8 mouse cellular contexts compared by ENCODE assay signal in the genomic region with DNA sequence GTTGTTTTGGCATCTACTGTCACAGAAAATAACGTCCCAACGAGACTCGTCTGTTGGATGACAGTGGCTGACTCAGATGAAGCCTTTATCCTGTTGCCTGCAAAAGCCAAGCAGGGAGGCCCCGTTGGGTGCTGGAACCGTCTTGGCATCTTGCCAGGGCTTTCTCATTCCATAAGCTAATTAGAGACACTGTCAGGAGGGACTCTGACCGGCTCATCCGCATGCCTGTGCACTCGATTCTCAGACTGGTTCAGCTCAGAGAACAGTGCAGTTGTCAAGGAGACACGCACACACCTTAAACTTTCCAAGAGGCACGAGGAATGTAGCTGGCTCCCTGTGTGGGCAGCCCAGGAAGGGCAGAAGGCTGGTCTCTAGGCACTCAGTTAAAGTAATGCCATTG.
DNase-seq lines count a peak whose midpoint lies in the region; ATAC-seq and TF ChIP-seq lines count a peak whose summit lies in the region.

No protein-coding gene starts in this region.

- 74% methylated on average over 10 of the region's 10 CpGs for WGBS in embryonic facial prominence, embryonic 10.5 days
- 11% methylated on average over 10 of the region's 10 CpGs for WGBS in intestine, embryonic 15.5 days
- WGBS in limb, embryonic 14.5 days: 41% methylated on average over 10 of the region's 10 CpGs

- peak; percentile 24 to 40 for DNase-seq in left cerebral cortex, adult 18-20 months (ENCODE audit: low spot score in 2 of 2)
- no peak for DNase-seq in left cerebral cortex, adult 11 months (ENCODE audit: low spot score)
- peak; percentile 34 for DNase-seq in embryonic facial prominence, embryonic 10.5 days (ENCODE audit: low spot score)
- DNase-seq in limb, embryonic 14.5 days (ENCODE audit: low spot score): peak; percentile 84
- no peak for DNase-seq in c-Kit-positive CD71-positive TER-119-positive erythroid progenitor cells, embryonic 14.5 days (ENCODE audit: low spot score)
- no peak for DNase-seq in spleen, adult 18-20 months
- DNase-seq in embryo, embryonic 10.5 days (ENCODE audit: low spot score): no peak

- H3K27me3 ChIP-seq in embryonic facial prominence, embryonic 10.5 days (replicated peaks; ENCODE audit: low read depth, poor library complexity, severe bottlenecking): peaks cover 3% of the 10 kb centered on the region
- H3K27me3 ChIP-seq in intestine, embryonic 15.5 days (replicated peaks): no peaks in the 10 kb centered on the region
- H3K27me3 ChIP-seq in limb, embryonic 14.5 days (ENCODE audit: control insufficient read depth, insufficient read depth, low read length): no peaks in the 10 kb centered on the region

- H3K27ac ChIP-seq in embryonic facial prominence, embryonic 10.5 days (replicated peaks): peak overlapping the region; percentile 48
- peak overlapping the region; percentile 54 for H3K27ac ChIP-seq in intestine, embryonic 15.5 days
- 0 out of 2 replicates have a peak overlapping the region, but pooled peaks have one; percentile 54 for H3K27ac ChIP-seq in limb, embryonic 14.5 days (replicated peaks; ENCODE audit: low read depth, low read length)

- no peaks in the 10 kb centered on the region for H3K9me3 ChIP-seq in embryonic facial prominence, embryonic 10.5 days
- no peaks in the 10 kb centered on the region for H3K9me3 ChIP-seq in intestine, embryonic 15.5 days
- no peaks in the 10 kb centered on the region for H3K9me3 ChIP-seq in limb, embryonic 14.5 days (ENCODE audit: control insufficient read depth, low read length)

- H3K36me3 ChIP-seq in embryonic facial prominence, embryonic 10.5 days (replicated peaks): no peaks in the 10 kb centered on the region
- no peaks in the 10 kb centered on the region for H3K36me3 ChIP-seq in intestine, embryonic 15.5 days
- no peaks in the 10 kb centered on the region for H3K36me3 ChIP-seq in limb, embryonic 14.5 days (ENCODE audit: control insufficient read depth, insufficient read depth, low read length)

- H3K4me3 ChIP-seq in embryonic facial prominence, embryonic 10.5 days: no peak overlapping the region
- no peak overlapping the region for H3K4me3 ChIP-seq in intestine, embryonic 15.5 days (replicated peaks)
- H3K4me3 ChIP-seq in limb, embryonic 14.5 days (replicated peaks; ENCODE audit: low read length): no peak overlapping the region

- ATAC-seq in intestine, embryonic 15.5 days: peak; percentile 88
- ATAC-seq in limb, embryonic 14.5 days (ENCODE audit: low FRiP score, low read depth): peak; percentile 48; the same call in 1 of the 2 replicates

- H3K9ac ChIP-seq in intestine, embryonic 15.5 days: no peak overlapping the region
- no peak overlapping the region for H3K9ac ChIP-seq in limb, embryonic 14.5 days (ENCODE audit: low read depth, low read length, severe bottlenecking)

- H3K4me2 ChIP-seq in intestine, embryonic 15.5 days (replicated peaks): no peak overlapping the region
- no peak overlapping the region for H3K4me2 ChIP-seq in limb, embryonic 14.5 days (replicated peaks; ENCODE audit: low read depth, low read length, severe bottlenecking)

- peaks cover 55% of the 10 kb centered on the region for H3K4me1 ChIP-seq in embryonic facial prominence, embryonic 10.5 days
- H3K4me1 ChIP-seq in intestine, embryonic 15.5 days (replicated peaks): peaks cover 22% of the 10 kb centered on the region
- H3K4me1 ChIP-seq in limb, embryonic 14.5 days (ENCODE audit: control insufficient read depth, insufficient read depth, low read length): peaks cover 34% of the 10 kb centered on the region

- TF ChIP-seq POLR2A in limb, embryonic 14.5 days (IDR thresholded peaks at IDR 0.05; ENCODE audit: borderline replicate concordance, extremely low read depth, insufficient read depth, insufficient read length): no peak

Comparison
In these comparisons a context has a peak if more than half of its experiments do, and no peak if none do; other contexts are left out.
1. DNase-seq: peak in left cerebral cortex, adult 18-20 months (2 of 2), embryonic facial prominence, embryonic 10.5 days (single experiment) and limb, embryonic 14.5 days (single experiment); none in left cerebral cortex, adult 11 months (single experiment), c-Kit-positive CD71-positive TER-119-positive erythroid progenitor cells, embryonic 14.5 days (single experiment), spleen, adult 18-20 months (0 of 2) and embryo, embryonic 10.5 days (single experiment).
2. Peak in every context shown above with its lines, with median percentiles within 50 percentile points of each other: H3K27ac ChIP-seq.